Mouse (Mus musculus): ENCODE results near the gene Gm11567.

DNA sequence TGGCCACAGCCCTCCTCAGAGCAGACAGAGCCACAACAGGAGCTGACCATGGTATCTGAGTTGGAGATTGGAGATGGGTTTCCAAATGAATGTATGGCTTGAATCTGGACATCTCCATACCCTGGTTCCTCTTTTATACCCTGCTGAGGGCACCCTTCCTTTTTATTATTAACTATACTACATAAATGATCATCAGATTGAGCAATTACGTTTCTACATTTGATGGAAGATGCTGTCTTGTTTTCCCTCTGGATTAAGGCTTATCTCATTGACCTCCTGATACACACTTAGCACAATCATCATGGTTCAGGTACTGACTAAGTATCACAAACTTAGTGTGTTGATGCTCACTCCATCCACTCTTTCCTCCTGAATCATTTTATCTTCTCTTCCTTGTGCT lies 41.0 kb upstream of the Gm11567 start, which contains the start of gene 2300003K06Rik:
- TF ChIP-seq POLR2A (IDR thresholded peaks at IDR 0.05; ENCODE audit: extremely low read depth, insufficient read depth, low read length) (no peak), CTCF (IDR thresholded peaks at IDR 0.05; ENCODE audit: extremely low read depth, insufficient read depth, low read length) (no peak)
